Mouse (Mus musculus): ENCODE data around the gene Zkscan1.

- no peak for TF ChIP-seq CTCF (IDR thresholded peaks at IDR 0.05; ENCODE audit: low read depth)
- no peak for TF ChIP-seq EP300 (IDR thresholded peaks at IDR 0.05; ENCODE audit: low read depth)
Observed at GRCm38 (mm10) chr5:138076148-138076547, 8.7 kb upstream of the Zkscan1 start.
